Comparison of ENCODE assay signal across 13 mouse cellular contexts in genomic region chr13:111326096-111326665, GRCm38 (mm10).
DNase-seq lines count a peak whose midpoint lies in the region; ATAC-seq and TF ChIP-seq lines count a peak whose summit lies in the region.
"Had no signal": no experiment of that assay in that cellular context is flagged by ENCODE, and none has a peak within 500 bp of the region (broad histone marks: within the 10 kb centered on the region; RNA-seq: fewer than 3 reads in every experiment).

No protein-coding gene starts in this region.

- H3K9me3 ChIP-seq in heart, embryonic 15.5 days (replicated peaks), result no peaks in the 10 kb centered on the region
- H3K9me3 ChIP-seq in lung, postnatal 0 days (ENCODE audit: low read length), result no peaks in the 10 kb centered on the region
- no peaks in the 10 kb centered on the region for H3K9me3 ChIP-seq in hindbrain, embryonic 11.5 days (ENCODE audit: control insufficient read depth, low read length)
- H3K9me3 ChIP-seq: forebrain, embryonic 13.5 days had no signal

- no peak for TF ChIP-seq CTCF in cortical plate, adult 2 months (IDR thresholded peaks at IDR 0.05; ENCODE audit: extremely low read depth, insufficient read depth, low read length)
- TF ChIP-seq CTCF in lung, postnatal 0 days (IDR thresholded peaks at IDR 0.05), result no peak

- H3K27ac ChIP-seq in heart, embryonic 15.5 days, result no peak overlapping the region
- peak overlapping the region; percentile 7; the same call in 1 of the 2 replicates for H3K27ac ChIP-seq in cortical plate, adult 2 months (ENCODE audit: insufficient read depth, low read length)
- H3K27ac ChIP-seq in lung, postnatal 0 days (ENCODE audit: low read length), result no peak overlapping the region
- no peak overlapping the region for H3K27ac ChIP-seq in hindbrain, embryonic 11.5 days (ENCODE audit: low read depth, low read length)
- H3K27ac ChIP-seq: forebrain, embryonic 13.5 days had no signal

- no peak for TF ChIP-seq POLR2A in cortical plate, adult 2 months (IDR thresholded peaks at IDR 0.05; ENCODE audit: extremely low read depth, insufficient read depth, low read length)

- H3K4me1 ChIP-seq in heart, embryonic 15.5 days (replicated peaks), result no peaks in the 10 kb centered on the region
- no peaks in the 10 kb centered on the region for H3K4me1 ChIP-seq in cortical plate, adult 2 months (ENCODE audit: control insufficient read depth, insufficient read depth, low read length)
- H3K4me1 ChIP-seq in lung, postnatal 0 days (ENCODE audit: insufficient read depth, low read depth, low read length), result no peaks in the 10 kb centered on the region
- no peaks in the 10 kb centered on the region for H3K4me1 ChIP-seq in hindbrain, embryonic 11.5 days (replicated peaks; ENCODE audit: control insufficient read depth, insufficient read depth, low read length)
- H3K4me1 ChIP-seq: forebrain, embryonic 13.5 days had no signal

- 51% methylated on average over 16 of the region's 16 CpGs for WGBS in heart, embryonic 15.5 days
- WGBS in lung, postnatal 0 days, result 36% methylated on average over 16 of the region's 16 CpGs
- 79% methylated on average over 16 of the region's 16 CpGs for WGBS in hindbrain, embryonic 11.5 days

- no peak for TF ChIP-seq EP300 in lung, postnatal 0 days (IDR thresholded peaks at IDR 0.05)

- no peak for ATAC-seq in heart, embryonic 15.5 days (replicated peaks; ENCODE audit: insufficient number of reproducible peaks, insufficient read depth, low FRiP score, low read depth)
- ATAC-seq in lung, postnatal 0 days, result peak; percentile 35; the same call in 1 of the 2 replicates
- no peak for ATAC-seq in hindbrain, embryonic 11.5 days (ENCODE audit: low FRiP score)
- ATAC-seq: forebrain, embryonic 13.5 days; hindbrain, embryonic 16.5 days; Patski had no signal

- H3K4me3 ChIP-seq in heart, embryonic 15.5 days, result no peak overlapping the region
- no peak overlapping the region for H3K4me3 ChIP-seq in cortical plate, adult 2 months (ENCODE audit: insufficient read depth, low read length)
- no peak overlapping the region for H3K4me3 ChIP-seq in lung, postnatal 0 days (ENCODE audit: low read depth, low read length)
- H3K4me3 ChIP-seq in hindbrain, embryonic 11.5 days (ENCODE audit: low read depth, low read length), result no peak overlapping the region
- H3K4me3 ChIP-seq: forebrain, embryonic 13.5 days had no signal

- no peak for DNase-seq in heart, adult 9 months (ENCODE audit: low spot score in 2 of 2)
- peak; percentile 16 for DNase-seq in kidney, postnatal 10 days
- no peak for DNase-seq in lung, postnatal 0 days (ENCODE audit: low spot score)
- no peak for DNase-seq in cerebellum, adult 9-11 months
- no peak for DNase-seq in hindbrain, embryonic 11.5 days (ENCODE audit: low spot score)
- DNase-seq in frontal cortex, adult 2 months (ENCODE audit: extremely low spot score in 1 of 2, low spot score in 1 of 2), result no peak
- DNase-seq: cerebellum, postnatal 14 days; right cerebral cortex, adult 18-20 months had no signal

- no peaks in the 10 kb centered on the region for H3K27me3 ChIP-seq in heart, embryonic 15.5 days
- H3K27me3 ChIP-seq in lung, postnatal 0 days (replicated peaks; ENCODE audit: insufficient read depth, low read length), result no peaks in the 10 kb centered on the region
- no peaks in the 10 kb centered on the region for H3K27me3 ChIP-seq in hindbrain, embryonic 11.5 days (ENCODE audit: control insufficient read depth, insufficient read depth, low read length)
- H3K27me3 ChIP-seq: forebrain, embryonic 13.5 days; Patski had no signal

- H3K36me3 ChIP-seq in heart, embryonic 15.5 days, result no peaks in the 10 kb centered on the region
- no peaks in the 10 kb centered on the region for H3K36me3 ChIP-seq in lung, postnatal 0 days (ENCODE audit: insufficient read depth, low read length)
- H3K36me3 ChIP-seq in hindbrain, embryonic 11.5 days (ENCODE audit: control insufficient read depth, insufficient read depth, low read length), result no peaks in the 10 kb centered on the region

- H3K9ac ChIP-seq in heart, embryonic 15.5 days, result no peak overlapping the region
- no peak overlapping the region for H3K9ac ChIP-seq in lung, postnatal 0 days (replicated peaks; ENCODE audit: low read depth)
- no peak overlapping the region for H3K9ac ChIP-seq in hindbrain, embryonic 11.5 days (ENCODE audit: low read depth, low read length)
- H3K9ac ChIP-seq: forebrain, embryonic 13.5 days had no signal

- 0 out of 2 replicates have a peak overlapping the region, but pooled peaks have one; percentile 9 for H3K4me2 ChIP-seq in heart, embryonic 15.5 days
- no peak overlapping the region; the same call in 1 of the 2 replicates for H3K4me2 ChIP-seq in lung, postnatal 0 days (replicated peaks; ENCODE audit: low read depth, low read length)
- H3K4me2 ChIP-seq in hindbrain, embryonic 11.5 days (replicated peaks; ENCODE audit: low read depth, low read length), result no peak overlapping the region
- H3K4me2 ChIP-seq: forebrain, embryonic 13.5 days had no signal
